Mouse (Mus musculus): ENCODE data around the gene Sdf4. TPM values are rescaled to one million over a fixed set of nuclear protein-coding genes. Genes with fewer than 3 reads are reported as not detected.

The Sdf4 gene
- 155 and 166 TPM in 2 replicates for polyA plus RNA-seq (2015; fragmentation: Nextera tagmentation; extraction: Ambion mirVana)

GRCm38 (mm10) chr4:155992241-155992905, at the start of gene Sdf4, which contains the start of gene B3galt6:
Gene Sdf4 (plus strand): TSS chr4:155992872.
Gene B3galt6 (minus strand): TSS chr4:155992649.
- peak within 1 kb of the TSS; percentile 93 for H3K4me3 ChIP-seq (ENCODE audit: low read depth, low read length)
- peak within 1 kb of the TSS; percentile 80 for H3K9ac ChIP-seq (replicated peaks; ENCODE audit: low read depth)
- peaks cover 15% of the 10 kb centered on the region; the same call in 1 of the 2 replicates for H3K4me1 ChIP-seq (ENCODE audit: insufficient read depth, low read depth, low read length)
- no peaks in the 10 kb centered on the region for H3K27me3 ChIP-seq (replicated peaks; ENCODE audit: insufficient read depth, low read length)
- peaks cover 3% of the 10 kb centered on the region; the same call in 1 of the 2 replicates for H3K36me3 ChIP-seq (ENCODE audit: insufficient read depth, low read length)
- H3K9me3 ChIP-seq (ENCODE audit: low read length): no peaks in the 10 kb centered on the region
- peak within 1 kb of the TSS; percentile 94 for H3K27ac ChIP-seq (ENCODE audit: low read length)
- TF ChIP-seq CTCF (IDR thresholded peaks at IDR 0.05): peak; percentile 91
- no peak for TF ChIP-seq EP300 (IDR thresholded peaks at IDR 0.05)
- DNase-seq (ENCODE audit: low spot score) (peak; percentile 95), ATAC-seq (peak; percentile 91)
- WGBS: 2% methylated on average over 91 of the region's 99 CpGs
- peak within 1 kb of the TSS; percentile 96 for H3K4me2 ChIP-seq (replicated peaks; ENCODE audit: low read depth, low read length)

- peak overlapping the region; percentile 90 for H3K27ac ChIP-seq (ENCODE audit: low read length)
- peak; percentile 24 for ATAC-seq
Measured at GRCm38 (mm10) chr4:155943049-155943452, 49.6 kb upstream of the Sdf4 start.

DNA sequence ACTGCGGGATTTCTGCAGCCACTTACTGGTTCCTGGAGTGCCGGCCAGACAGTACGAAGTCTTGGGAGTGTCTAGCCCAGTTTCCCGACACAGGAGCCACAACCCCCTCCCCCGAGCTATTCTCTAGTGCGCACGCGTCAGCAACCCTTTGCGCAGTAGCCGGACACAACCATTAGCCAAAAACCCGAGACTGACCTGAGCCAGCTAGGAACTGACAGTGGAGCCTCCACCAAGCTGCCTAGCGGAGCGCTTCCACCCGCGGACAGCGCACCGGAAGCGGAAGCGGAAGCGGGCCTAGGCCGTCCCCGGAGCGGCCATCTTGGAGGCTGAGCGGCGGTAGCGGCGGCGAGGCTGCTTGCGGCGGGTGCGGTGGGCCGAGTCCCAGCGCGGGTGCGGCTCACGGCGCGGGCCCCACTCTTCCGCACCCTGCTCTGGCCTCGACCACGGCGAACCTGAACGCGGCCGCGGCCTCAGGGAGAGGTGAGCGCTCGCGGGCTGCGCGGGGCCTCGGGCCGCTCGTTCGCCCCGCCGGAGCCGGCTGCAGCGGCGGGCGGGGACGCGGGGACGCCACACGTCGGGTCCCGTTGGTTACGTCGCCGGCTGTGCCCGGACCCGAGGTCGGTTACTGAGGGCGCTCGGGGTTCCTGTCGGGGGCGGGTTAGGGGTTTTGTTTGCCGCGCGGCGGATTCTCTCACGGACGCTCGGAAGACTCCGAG, 49.0 kb upstream of the Sdf4 start, which contains the start of gene Ube2j2:
Gene Ube2j2, plus strand, starts transcription at position 298 of the 716 bp plus-strand sequence.
- H3K4me3 ChIP-seq (ENCODE audit: low read depth, low read length): peak within 1 kb of the TSS; percentile 99

More at GRCm38 (mm10) chr4:155943049-155943452, 49.6 kb upstream of the Sdf4 start:
- Histone ChIP-seq H3K4me1 (ENCODE audit: insufficient read depth, low read depth, low read length) (peaks cover 6% of the 10 kb centered on the region; the same call in 1 of the 2 replicates), H3K36me3 (ENCODE audit: insufficient read depth, low read length) (0 out of 2 replicates have a peak, but pooled peaks cover 2% of the 10 kb centered on the region), H3K9ac (replicated peaks; ENCODE audit: low read depth) (peak overlapping the region; percentile 83), H3K4me3 (ENCODE audit: low read depth, low read length) (peak overlapping the region; percentile 99), H3K4me2 (replicated peaks; ENCODE audit: low read depth, low read length) (peak overlapping the region; percentile 90), H3K9me3 (ENCODE audit: low read length) (no peaks in the 10 kb centered on the region), H3K27me3 (replicated peaks; ENCODE audit: insufficient read depth, low read length) (no peaks in the 10 kb centered on the region)
- WGBS: 1% methylated on average over 16 of the region's 17 CpGs
- peak; percentile 53 for DNase-seq (ENCODE audit: low spot score)
- TF ChIP-seq EP300 (IDR thresholded peaks at IDR 0.05): no peak
- TF ChIP-seq CTCF (IDR thresholded peaks at IDR 0.05): no peak

DNA sequence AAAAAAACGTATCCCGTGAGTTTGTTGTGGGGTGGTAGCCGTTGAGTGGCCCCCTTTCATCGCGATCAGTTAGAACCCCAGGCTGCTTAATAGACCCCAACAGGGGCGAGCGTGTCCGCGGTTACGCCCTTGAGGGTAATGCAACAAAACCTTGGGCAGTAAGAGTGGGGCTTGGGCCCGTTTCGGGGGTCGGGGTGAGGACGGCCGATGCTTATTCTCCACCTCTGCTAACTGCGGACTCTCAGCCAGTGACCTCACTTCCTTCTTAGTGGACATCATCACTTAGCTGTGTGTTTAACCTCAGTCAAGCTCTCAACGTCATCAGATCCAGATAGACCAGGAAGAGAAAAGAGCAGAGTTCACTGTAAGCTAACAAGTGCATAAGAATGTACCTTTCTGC, 48.4 kb upstream of the Sdf4 start:
- TF ChIP-seq CTCF (IDR thresholded peaks at IDR 0.05) (no peak), EP300 (IDR thresholded peaks at IDR 0.05) (no peak)

More for the DNA sequence above, 49.0 kb upstream of the Sdf4 start, which contains the start of gene Ube2j2:
- peak; percentile 99 for ATAC-seq
- Histone ChIP-seq H3K27me3 (replicated peaks; ENCODE audit: insufficient read depth, low read length) (no peaks in the 10 kb centered on the region), H3K36me3 (ENCODE audit: insufficient read depth, low read length) (peaks cover 6% of the 10 kb centered on the region; the same call in 1 of the 2 replicates), H3K4me1 (ENCODE audit: insufficient read depth, low read depth, low read length) (peaks cover 6% of the 10 kb centered on the region; the same call in 1 of the 2 replicates), H3K9ac (replicated peaks; ENCODE audit: low read depth) (peak within 1 kb of the TSS; percentile 83), H3K9me3 (ENCODE audit: low read length) (no peaks in the 10 kb centered on the region), H3K27ac (ENCODE audit: low read length) (peak within 1 kb of the TSS; percentile 90), H3K4me2 (replicated peaks; ENCODE audit: low read depth, low read length) (peak within 1 kb of the TSS; percentile 90)
- peak; percentile 25; the same call in 1 of the 2 replicates for TF ChIP-seq CTCF (IDR thresholded peaks at IDR 0.05)
- peak; percentile 42; the same call in 1 of the 2 replicates for TF ChIP-seq EP300 (IDR thresholded peaks at IDR 0.05)
- under 1% methylated on average over 76 of the region's 85 CpGs for WGBS
- peak; percentile 97 for DNase-seq (ENCODE audit: low spot score)

GRCm38 (mm10) chr4:155947094-155947493, 45.6 kb upstream of the Sdf4 start:
- Histone ChIP-seq H3K27ac (ENCODE audit: low read length) (no peak overlapping the region), H3K9ac (replicated peaks; ENCODE audit: low read depth) (no peak overlapping the region), H3K36me3 (ENCODE audit: insufficient read depth, low read length) (peaks cover 32% of the 10 kb centered on the region), H3K4me1 (ENCODE audit: insufficient read depth, low read depth, low read length) (peaks cover 6% of the 10 kb centered on the region; the same call in 1 of the 2 replicates), H3K9me3 (ENCODE audit: low read length) (no peaks in the 10 kb centered on the region), H3K4me3 (ENCODE audit: low read depth, low read length) (no peak overlapping the region), H3K4me2 (replicated peaks; ENCODE audit: low read depth, low read length) (no peak overlapping the region), H3K27me3 (replicated peaks; ENCODE audit: insufficient read depth, low read length) (no peaks in the 10 kb centered on the region)
- no peak for DNase-seq (ENCODE audit: low spot score)
- no peak for ATAC-seq
- TF ChIP-seq CTCF (IDR thresholded peaks at IDR 0.05) (no peak), EP300 (IDR thresholded peaks at IDR 0.05) (no peak)

More for the DNA sequence above, 48.4 kb upstream of the Sdf4 start:
- DNase-seq (ENCODE audit: low spot score): peak; percentile 81
- H3K4me3 ChIP-seq (ENCODE audit: low read depth, low read length): peak overlapping the region; percentile 99
- H3K27me3 ChIP-seq (replicated peaks; ENCODE audit: insufficient read depth, low read length): no peaks in the 10 kb centered on the region
- under 1% methylated on average over 17 of the region's 17 CpGs for WGBS
- H3K27ac ChIP-seq (ENCODE audit: low read length): peak overlapping the region; percentile 90
- no peaks in the 10 kb centered on the region for H3K9me3 ChIP-seq (ENCODE audit: low read length)
- peaks cover 10% of the 10 kb centered on the region; the same call in 1 of the 2 replicates for H3K36me3 ChIP-seq (ENCODE audit: insufficient read depth, low read length)
- H3K9ac ChIP-seq (replicated peaks; ENCODE audit: low read depth): peak overlapping the region; percentile 83
- peaks cover 6% of the 10 kb centered on the region; the same call in 1 of the 2 replicates for H3K4me1 ChIP-seq (ENCODE audit: insufficient read depth, low read depth, low read length)
- ATAC-seq: no peak; the same call in 1 of the 2 replicates
- H3K4me2 ChIP-seq (replicated peaks; ENCODE audit: low read depth, low read length): peak overlapping the region; percentile 90

GRCm38 (mm10) chr4:155955491-155955890, 37.2 kb upstream of the Sdf4 start:
- DNase-seq (ENCODE audit: low spot score) (no peak), ATAC-seq (no peak)
- H3K9me3 ChIP-seq (ENCODE audit: low read length): no peaks in the 10 kb centered on the region
- no peaks in the 10 kb centered on the region for H3K4me1 ChIP-seq (ENCODE audit: insufficient read depth, low read depth, low read length)
- peaks cover 43% of the 10 kb centered on the region for H3K36me3 ChIP-seq (ENCODE audit: insufficient read depth, low read length)
- WGBS: 90% methylated on average over 6 of the region's 6 CpGs
- no peaks in the 10 kb centered on the region for H3K27me3 ChIP-seq (replicated peaks; ENCODE audit: insufficient read depth, low read length)
- TF ChIP-seq CTCF (IDR thresholded peaks at IDR 0.05) (no peak), EP300 (IDR thresholded peaks at IDR 0.05) (no peak)
- no peak overlapping the region for H3K4me3 ChIP-seq (ENCODE audit: low read depth, low read length)
- H3K27ac ChIP-seq (ENCODE audit: low read length): no peak overlapping the region
- H3K9ac ChIP-seq (replicated peaks; ENCODE audit: low read depth): no peak overlapping the region
- H3K4me2 ChIP-seq (replicated peaks; ENCODE audit: low read depth, low read length): no peak overlapping the region

Measured in lung, postnatal 0 days (tissue).